Mouse (Mus musculus) ES-E14 (cell line): ENCODE measurements around the gene Col4a1.

Experiments
- CHD2 ChIP-seq: IDR thresholded peaks from 2 replicates; pipeline ENCODE4 v1.6.1; 2014; ENCODE audit warnings: mild to moderate bottlenecking, low read depth, low read length, inconsistent platforms
- HCFC1 ChIP-seq: IDR thresholded peaks from 2 replicates; pipeline ENCODE4 v1.6.1; 2012; ENCODE audit warnings: low read length, inconsistent platforms, borderline replicate concordance; ENCODE audit not compliant: insufficient read depth
- MAFK ChIP-seq: IDR thresholded peaks from 2 replicates; pipeline ENCODE4 v1.6.1; 2014; ENCODE audit warnings: mild to moderate bottlenecking, low read depth, low read length, inconsistent platforms; ENCODE audit not compliant: insufficient read depth
- ZC3H11A ChIP-seq: IDR thresholded peaks from 2 replicates; pipeline ENCODE4 v1.6.1; 2012; ENCODE audit warnings: low read depth, mild to moderate bottlenecking, inconsistent platforms, low read length, borderline replicate concordance
- ZNF384 ChIP-seq: IDR thresholded peaks from 2 replicates; pipeline ENCODE4 v1.6.1; 2012; ENCODE audit warnings: low read depth, low read length, inconsistent platforms

GRCm38 (mm10) chr8:11338507-11338906 lies 25.9 kb upstream of the Col4a1 start:
- TF ChIP-seq ZNF384, result no peak
- no peak for TF ChIP-seq HCFC1
- no peak for TF ChIP-seq CHD2
- no peak for TF ChIP-seq MAFK
- TF ChIP-seq ZC3H11A, result no peak
